Mouse (Mus musculus) stomach, embryonic 14.5 days (tissue): ENCODE data around the gene Cnn2. TPM values are rescaled to one million over a fixed set of nuclear protein-coding genes. Genes with fewer than 3 reads are reported as not detected.

ENCODE experiments used
- ATAC-seq: fragments of 200-750 bp; cut with Nextera tagmentation; 2 replicates; pipeline ENCODE4 v1.8.0; 2017; ENCODE audit warnings: low read depth, moderate TSS enrichment; ENCODE audit not compliant: insufficient number of reproducible peaks, insufficient read depth, low FRiP score
- H3K27ac ChIP-seq: fragments of 300-500 bp; sonication (generic); 2 replicates; pipeline ENCODE4 v1.5.1; 2014; ENCODE audit warnings: mild to moderate bottlenecking, low read length, moderate library complexity, mixed read lengths
- H3K27me3 ChIP-seq: fragments of 300-500 bp; sonication (generic); 2 replicates; pipeline ENCODE4 v1.6.1; 2014; ENCODE audit warnings: low read length, control low read depth, mixed read lengths; ENCODE audit not compliant: control insufficient read depth, insufficient read depth
- H3K36me3 ChIP-seq: fragments of 300-500 bp; sonication (generic); 2 replicates; pipeline ENCODE4 v1.6.1; 2014; ENCODE audit warnings: mild to moderate bottlenecking, control low read depth, low read length, moderate library complexity, mixed read lengths; ENCODE audit not compliant: control insufficient read depth, insufficient read depth
- H3K4me1 ChIP-seq: fragments of 300-500 bp; sonication (generic); 2 replicates; pipeline ENCODE4 v1.6.1; 2014; ENCODE audit warnings: low read length, control low read depth, mixed read lengths; ENCODE audit not compliant: control insufficient read depth, insufficient read depth
- H3K4me2 ChIP-seq: fragments of 300-500 bp; sonication (generic); replicated peaks from 2 replicates; pipeline ENCODE4 v1.6.1; 2014; ENCODE audit warnings: low read depth, low read length, control low read depth
- H3K4me3 ChIP-seq: fragments of 300-500 bp; sonication (generic); 2 replicates; pipeline ENCODE4 v1.5.1; 2014; ENCODE audit warnings: low read depth, low read length, control low read depth
- H3K9ac ChIP-seq: fragments of 300-500 bp; sonication (generic); replicated peaks from 2 replicates; pipeline ENCODE4 v1.6.1; 2014; ENCODE audit warnings: low read depth, mild to moderate bottlenecking, control low read depth, low read length, moderate library complexity, mixed read lengths
- H3K9me3 ChIP-seq: fragments of 300-500 bp; sonication (generic); 2 replicates; pipeline ENCODE4 v1.6.1; 2016; ENCODE audit warnings: low read depth, low read length, control low read depth; ENCODE audit not compliant: control insufficient read depth
- WGBS: fragments of 180-500 bp; shearing (Covaris S2); extraction: QIAGEN DNeasy Blood & Tissue Kit; methylation state at CpG from one replicate; pipeline ENCODE4 v1.1.7; 2014; 5-methylcytosine and 5-hydroxymethylcytosine counted together
- polyA plus RNA-seq: library from polyadenylated mRNA; unstranded; fragments of >200 nt; fragmentation: Nextera tagmentation; extraction: Ambion mirVana; gene quantifications from 2 replicates; pipeline ENCODE4 v1.2.1, GENCODE M21; 2014

The Cnn2 gene
- polyA plus RNA-seq, 1 experiment from 2014 or later, result 424 TPM

GRCm38 (mm10) chr10:79964727-79965126 lies 23.7 kb upstream of the Cnn2 start:
- H3K36me3 ChIP-seq, result peaks cover 60% of the 10 kb centered on the region
- 94% methylated on average over 7 of the region's 7 CpGs for WGBS

GRCm38 (mm10) chr10:79965325-79965724 lies 23.1 kb upstream of the Cnn2 start:
- peaks cover 9% of the 10 kb centered on the region for H3K4me1 ChIP-seq
- H3K4me3 ChIP-seq, result no peak overlapping the region
- H3K9ac ChIP-seq, result no peak overlapping the region
- WGBS, result 93% methylated on average over 5 of the region's 5 CpGs
- no peaks in the 10 kb centered on the region for H3K27me3 ChIP-seq
- no peak overlapping the region for H3K4me2 ChIP-seq
- no peak overlapping the region for H3K27ac ChIP-seq
- H3K9me3 ChIP-seq, result no peaks in the 10 kb centered on the region
- ATAC-seq, result no peak
- peaks cover 60% of the 10 kb centered on the region for H3K36me3 ChIP-seq

More at GRCm38 (mm10) chr10:79964727-79965126, 23.7 kb upstream of the Cnn2 start:
- H3K27me3 ChIP-seq, result no peaks in the 10 kb centered on the region
- H3K9ac ChIP-seq, result no peak overlapping the region
- no peak for ATAC-seq
- H3K4me3 ChIP-seq, result no peak overlapping the region
- H3K9me3 ChIP-seq, result no peaks in the 10 kb centered on the region
- no peak overlapping the region for H3K4me2 ChIP-seq
- no peak overlapping the region for H3K27ac ChIP-seq
- H3K4me1 ChIP-seq, result peaks cover 9% of the 10 kb centered on the region

- 94% methylated on average over 5 of the region's 5 CpGs for WGBS
- Histone ChIP-seq H3K36me3 (peaks cover 52% of the 10 kb centered on the region), H3K9me3 (no peaks in the 10 kb centered on the region), H3K4me3 (no peak overlapping the region), H3K9ac (no peak overlapping the region), H3K27ac (no peak overlapping the region), H3K4me1 (peaks cover 3% of the 10 kb centered on the region; the same call in 1 of the 2 replicates), H3K27me3 (peaks cover 6% of the 10 kb centered on the region; the same call in 1 of the 2 replicates), H3K4me2 (no peak overlapping the region)
- no peak for ATAC-seq
Measured at GRCm38 (mm10) chr10:79966886-79967400, 21.4 kb upstream of the Cnn2 start.

GRCm38 (mm10) chr10:79968181-79968580 lies 20.2 kb upstream of the Cnn2 start:
- Histone ChIP-seq H3K36me3 (peaks cover 45% of the 10 kb centered on the region), H3K4me2 (no peak overlapping the region), H3K4me3 (no peak overlapping the region), H3K27ac (no peak overlapping the region), H3K27me3 (peaks cover 6% of the 10 kb centered on the region; the same call in 1 of the 2 replicates), H3K9me3 (no peaks in the 10 kb centered on the region), H3K9ac (no peak overlapping the region), H3K4me1 (peaks cover 3% of the 10 kb centered on the region; the same call in 1 of the 2 replicates)
- ATAC-seq, result no peak
- 60% methylated on average over 1 of the region's 1 CpGs for WGBS

GRCm38 (mm10) chr10:79969124-79969568 lies 19.2 kb upstream of the Cnn2 start:
- no peaks in the 10 kb centered on the region for H3K9me3 ChIP-seq
- no peak overlapping the region for H3K4me3 ChIP-seq
- H3K27ac ChIP-seq, result no peak overlapping the region
- WGBS, result 13% methylated on average over 3 of the region's 3 CpGs
- no peak overlapping the region for H3K4me2 ChIP-seq
- peaks cover 40% of the 10 kb centered on the region for H3K36me3 ChIP-seq
- H3K9ac ChIP-seq, result no peak overlapping the region
- peaks cover 3% of the 10 kb centered on the region; the same call in 1 of the 2 replicates for H3K4me1 ChIP-seq
- H3K27me3 ChIP-seq, result peaks cover 6% of the 10 kb centered on the region; the same call in 1 of the 2 replicates
- no peak for ATAC-seq

GRCm38 (mm10) chr10:79970415-79971182 lies 17.8 kb upstream of the Cnn2 start, which contains the start of gene Grin3b:
Gene Grin3b (plus strand): TSS chr10:79970715.
- ATAC-seq, result peak; percentile 11; the same call in 1 of the 2 replicates
- H3K27ac ChIP-seq, result no peak within 1 kb of the TSS
- H3K27me3 ChIP-seq, result peaks cover 6% of the 10 kb centered on the region; the same call in 1 of the 2 replicates
- H3K4me3 ChIP-seq, result peak within 1 kb of the TSS; percentile 43
- H3K4me2 ChIP-seq, result peak within 1 kb of the TSS; percentile 92
- H3K36me3 ChIP-seq, result peaks cover 28% of the 10 kb centered on the region
- H3K9ac ChIP-seq, result peak within 1 kb of the TSS; percentile 42
- 7% methylated on average over 45 of the region's 47 CpGs for WGBS
- no peaks in the 10 kb centered on the region for H3K9me3 ChIP-seq
- H3K4me1 ChIP-seq, result peaks cover 3% of the 10 kb centered on the region; the same call in 1 of the 2 replicates

- Histone ChIP-seq H3K4me2 (peak overlapping the region; percentile 92), H3K9ac (peak overlapping the region; percentile 42), H3K36me3 (peaks cover 27% of the 10 kb centered on the region), H3K27me3 (peaks cover 6% of the 10 kb centered on the region; the same call in 1 of the 2 replicates), H3K4me3 (peak overlapping the region; percentile 43), H3K27ac (no peak overlapping the region), H3K9me3 (0 out of 2 replicates have a peak, but pooled peaks cover 2% of the 10 kb centered on the region), H3K4me1 (peaks cover 3% of the 10 kb centered on the region; the same call in 1 of the 2 replicates)
- peak; percentile 3; the same call in 1 of the 2 replicates for ATAC-seq
- 2% methylated on average over 21 of the region's 21 CpGs for WGBS
Measured at GRCm38 (mm10) chr10:79971183-79971497, 17.2 kb upstream of the Cnn2 start.

GRCm38 (mm10) chr10:79972831-79973230 lies 15.6 kb upstream of the Cnn2 start:
- ATAC-seq, result no peak
- Histone ChIP-seq H3K27me3 (peaks cover 6% of the 10 kb centered on the region; the same call in 1 of the 2 replicates), H3K36me3 (peaks cover 27% of the 10 kb centered on the region), H3K4me1 (peaks cover 3% of the 10 kb centered on the region; the same call in 1 of the 2 replicates), H3K9me3 (peaks cover 4% of the 10 kb centered on the region; the same call in 1 of the 2 replicates), H3K4me3 (no peak overlapping the region), H3K4me2 (no peak overlapping the region), H3K27ac (no peak overlapping the region), H3K9ac (no peak overlapping the region)
- WGBS, result 72% methylated on average over 14 of the region's 14 CpGs
